Mouse (Mus musculus) heart, postnatal 0 days (tissue): ENCODE results near the gene Fcrl5. TPM values are rescaled to one million over a fixed set of nuclear protein-coding genes. Genes with fewer than 3 reads are reported as not detected.

ENCODE experiments used
- ATAC-seq: fragments of 200-750 bp; cut with Nextera tagmentation; 2 replicates; pipeline ENCODE4 v1.8.0; 2017; ENCODE audit warnings: low read depth, moderate number of reproducible peaks, moderate library complexity; ENCODE audit not compliant: insufficient read depth
- DNase-seq: peaks from one replicate; pipeline ENCODE4 v3.0.0-alpha.2; 2016; ENCODE audit warnings: low spot score
- H3K27ac ChIP-seq: fragments of 300-500 bp; sonication (generic); 2 replicates; pipeline ENCODE4 v1.5.1; 2014; ENCODE audit warnings: low read depth, mild to moderate bottlenecking
- H3K27me3 ChIP-seq: fragments of 300-500 bp; sonication (generic); 2 replicates; pipeline ENCODE4 v1.6.1; 2014; ENCODE audit warnings: low read length, mixed read lengths; ENCODE audit not compliant: control insufficient read depth, insufficient read depth
- H3K36me3 ChIP-seq: fragments of 300-500 bp; sonication (generic); replicated peaks from 2 replicates; pipeline ENCODE4 v1.6.1; 2014; ENCODE audit warnings: low read length, mixed read lengths; ENCODE audit not compliant: control insufficient read depth, insufficient read depth
- H3K4me1 ChIP-seq: fragments of 300-500 bp; sonication (generic); 2 replicates; pipeline ENCODE4 v1.6.1; 2014; ENCODE audit warnings: antibody characterized with exemption; ENCODE audit not compliant: control insufficient read depth, insufficient read depth
- H3K4me2 ChIP-seq: fragments of 300-500 bp; sonication (generic); 2 replicates; pipeline ENCODE4 v1.6.1; 2014; ENCODE audit warnings: low read depth, mild to moderate bottlenecking, low read length, moderate library complexity
- H3K4me3 ChIP-seq: fragments of 300-500 bp; sonication (generic); 2 replicates; pipeline ENCODE4 v1.5.1; 2014; ENCODE audit warnings: low read depth, low read length
- H3K9ac ChIP-seq: fragments of 300-500 bp; sonication (generic); replicated peaks from 2 replicates; pipeline ENCODE4 v1.6.1; 2014; ENCODE audit warnings: low read depth, low read length, mixed read lengths
- H3K9me3 ChIP-seq: fragments of 300-500 bp; sonication (generic); replicated peaks from 2 replicates; pipeline ENCODE4 v1.6.1; 2016; ENCODE audit warnings: low read length; ENCODE audit not compliant: control insufficient read depth
- CTCF ChIP-seq: IDR thresholded peaks from 2 replicates; pipeline ENCODE4 v1.5.1; 2016; ENCODE audit warnings: antibody characterized with exemption, control low read depth, low read depth
- EP300 ChIP-seq: IDR thresholded peaks from 2 replicates; pipeline ENCODE4 v1.6.1; 2016; ENCODE audit warnings: antibody characterized with exemption, low read depth
- WGBS: fragments of 180-500 bp; shearing (Covaris S2); extraction: QIAGEN DNeasy Blood & Tissue Kit; methylation state at CpG from one replicate; pipeline ENCODE4 v1.1.7; 2014; 5-methylcytosine and 5-hydroxymethylcytosine counted together
- polyA plus RNA-seq: library from polyadenylated mRNA; unstranded; fragments of >200 nt; fragmentation: Nextera tagmentation; extraction: Ambion mirVana; gene quantifications from 2 replicates; pipeline ENCODE4 v1.2.1, GENCODE M21; 2015
- total RNA-seq: library from RNA; depleted of rRNA; stranded (reverse); fragments of >200 nt; gene quantifications from 2 replicates; pipeline ENCODE4 v1.2.3, GENCODE M21; 2014; ENCODE audit warnings: low replicate concordance

Fcrl5 gene
- total and polyA plus RNA-seq, 2 experiments from 2014 or later, result not detected

DNA sequence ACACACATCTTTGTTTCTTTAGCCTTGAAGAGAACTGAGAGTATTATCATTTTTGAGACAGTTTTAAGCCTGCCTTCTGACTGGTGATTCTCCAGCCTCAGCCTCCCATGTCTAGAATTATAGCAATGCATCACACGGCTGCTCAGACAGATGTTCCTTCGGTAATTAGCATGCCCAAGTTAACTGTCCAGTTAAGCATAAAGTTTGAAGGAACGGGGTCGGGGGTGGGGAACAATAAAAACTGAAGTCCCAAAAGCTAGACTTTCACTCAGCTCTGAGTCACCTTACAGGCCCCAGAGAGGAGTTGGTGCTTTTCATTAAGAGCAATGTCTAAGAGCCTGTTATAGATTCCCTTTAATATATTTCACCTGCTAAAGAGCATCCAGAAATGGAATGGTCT, 51.8 kb downstream of the Fcrl5 start:
- ATAC-seq (no peak), DNase-seq (no peak)
- no peaks in the 10 kb centered on the region for H3K9me3 ChIP-seq
- TF ChIP-seq EP300 (no peak), CTCF (no peak)
- H3K4me1 ChIP-seq, result no peaks in the 10 kb centered on the region
- no peak overlapping the region for H3K4me3 ChIP-seq
- no peaks in the 10 kb centered on the region for H3K27me3 ChIP-seq
- H3K36me3 ChIP-seq, result no peaks in the 10 kb centered on the region
- H3K9ac ChIP-seq, result no peak overlapping the region
- H3K27ac ChIP-seq, result no peak overlapping the region
- WGBS, result 80% methylated on average over 4 of the region's 4 CpGs
- H3K4me2 ChIP-seq, result no peak overlapping the region

DNA sequence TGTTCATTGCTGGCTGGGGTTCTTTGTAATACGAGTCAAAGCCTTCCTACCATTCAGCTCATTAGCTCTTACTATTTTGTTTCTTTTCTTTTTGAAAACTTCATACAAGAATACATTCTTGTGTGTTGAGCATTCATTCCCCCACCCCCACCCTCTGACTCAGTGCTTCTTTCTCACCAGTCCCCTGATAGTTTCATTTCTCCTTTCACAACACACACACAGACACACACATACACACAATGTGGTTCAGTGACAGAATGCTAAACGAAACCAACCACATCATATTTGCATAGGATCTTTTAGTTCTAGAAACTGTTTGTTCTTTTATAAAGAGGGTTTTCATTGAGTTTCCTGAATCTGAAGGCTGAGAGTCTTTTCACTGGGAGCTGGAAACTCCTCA, 52.3 kb downstream of the Fcrl5 start:
- TF ChIP-seq EP300, result no peak
- TF ChIP-seq CTCF, result no peak
- Histone ChIP-seq H3K9me3 (no peaks in the 10 kb centered on the region), H3K4me3 (no peak overlapping the region), H3K27me3 (no peaks in the 10 kb centered on the region), H3K36me3 (no peaks in the 10 kb centered on the region), H3K4me2 (no peak overlapping the region), H3K4me1 (no peaks in the 10 kb centered on the region), H3K27ac (no peak overlapping the region), H3K9ac (no peak overlapping the region)
- DNase-seq (no peak), ATAC-seq (no peak)
- 56% methylated on average over 2 of the region's 2 CpGs for WGBS

DNA sequence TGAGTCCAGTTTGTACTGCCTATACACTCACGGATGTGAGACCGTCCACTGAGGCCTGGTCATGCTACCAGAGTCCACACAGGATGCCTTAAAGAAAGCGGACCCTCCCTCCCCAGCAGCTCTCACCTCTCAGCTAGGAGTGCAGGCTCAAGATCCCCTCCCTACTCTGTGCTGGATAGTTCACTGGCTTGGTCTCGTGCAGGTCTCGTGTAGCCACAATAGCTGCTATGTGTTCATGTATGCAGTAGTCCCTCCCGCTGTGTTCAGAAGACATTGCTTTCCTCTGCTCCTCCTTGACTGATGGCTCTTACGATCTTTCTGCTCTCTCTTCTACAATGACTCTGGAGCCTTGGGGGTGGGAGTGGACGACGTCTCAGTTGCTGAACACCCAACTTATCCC, 62.7 kb downstream of the Fcrl5 start:
- H3K27me3 ChIP-seq, result 0 out of 2 replicates have a peak, but pooled peaks cover 10% of the 10 kb centered on the region
- no peak for TF ChIP-seq CTCF
- TF ChIP-seq EP300, result no peak
- H3K36me3 ChIP-seq, result no peaks in the 10 kb centered on the region
- ATAC-seq (no peak), DNase-seq (no peak)
- no peak overlapping the region for H3K4me3 ChIP-seq
- H3K4me1 ChIP-seq, result no peaks in the 10 kb centered on the region
- H3K27ac ChIP-seq, result no peak overlapping the region
- H3K4me2 ChIP-seq, result no peak overlapping the region
- no peaks in the 10 kb centered on the region for H3K9me3 ChIP-seq
- H3K9ac ChIP-seq, result no peak overlapping the region
- WGBS, result 79% methylated on average over 9 of the region's 9 CpGs

DNA sequence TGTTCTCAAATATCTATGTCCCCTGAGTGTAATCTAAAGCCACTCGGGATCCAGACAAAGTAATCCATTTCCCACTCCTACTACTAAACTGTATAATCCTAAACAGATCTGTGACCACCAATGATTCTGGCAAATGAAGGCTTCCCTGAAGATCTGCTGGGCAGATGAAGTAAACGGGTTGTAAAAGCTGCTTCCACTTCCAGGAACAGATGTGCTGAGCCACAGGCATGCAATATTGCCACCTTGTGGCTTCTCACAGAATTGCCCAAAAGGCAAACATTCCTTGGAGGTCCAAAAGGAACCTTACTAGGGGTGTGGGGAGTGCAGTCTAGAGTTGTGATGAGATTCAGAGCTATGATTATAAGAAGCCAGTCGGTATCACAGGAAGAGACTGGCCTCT, 63.5 kb downstream of the Fcrl5 start:
- no peaks in the 10 kb centered on the region for H3K9me3 ChIP-seq
- 0 out of 2 replicates have a peak, but pooled peaks cover 10% of the 10 kb centered on the region for H3K27me3 ChIP-seq
- 11% methylated on average over 3 of the region's 3 CpGs for WGBS
- no peak overlapping the region for H3K4me3 ChIP-seq
- TF ChIP-seq EP300 (no peak), CTCF (peak; percentile 98)
- ATAC-seq (no peak), DNase-seq (peak; percentile 73)
- H3K4me1 ChIP-seq, result no peaks in the 10 kb centered on the region
- no peak overlapping the region for H3K9ac ChIP-seq
- no peak overlapping the region for H3K27ac ChIP-seq
- H3K36me3 ChIP-seq, result no peaks in the 10 kb centered on the region
- H3K4me2 ChIP-seq, result no peak overlapping the region

DNA sequence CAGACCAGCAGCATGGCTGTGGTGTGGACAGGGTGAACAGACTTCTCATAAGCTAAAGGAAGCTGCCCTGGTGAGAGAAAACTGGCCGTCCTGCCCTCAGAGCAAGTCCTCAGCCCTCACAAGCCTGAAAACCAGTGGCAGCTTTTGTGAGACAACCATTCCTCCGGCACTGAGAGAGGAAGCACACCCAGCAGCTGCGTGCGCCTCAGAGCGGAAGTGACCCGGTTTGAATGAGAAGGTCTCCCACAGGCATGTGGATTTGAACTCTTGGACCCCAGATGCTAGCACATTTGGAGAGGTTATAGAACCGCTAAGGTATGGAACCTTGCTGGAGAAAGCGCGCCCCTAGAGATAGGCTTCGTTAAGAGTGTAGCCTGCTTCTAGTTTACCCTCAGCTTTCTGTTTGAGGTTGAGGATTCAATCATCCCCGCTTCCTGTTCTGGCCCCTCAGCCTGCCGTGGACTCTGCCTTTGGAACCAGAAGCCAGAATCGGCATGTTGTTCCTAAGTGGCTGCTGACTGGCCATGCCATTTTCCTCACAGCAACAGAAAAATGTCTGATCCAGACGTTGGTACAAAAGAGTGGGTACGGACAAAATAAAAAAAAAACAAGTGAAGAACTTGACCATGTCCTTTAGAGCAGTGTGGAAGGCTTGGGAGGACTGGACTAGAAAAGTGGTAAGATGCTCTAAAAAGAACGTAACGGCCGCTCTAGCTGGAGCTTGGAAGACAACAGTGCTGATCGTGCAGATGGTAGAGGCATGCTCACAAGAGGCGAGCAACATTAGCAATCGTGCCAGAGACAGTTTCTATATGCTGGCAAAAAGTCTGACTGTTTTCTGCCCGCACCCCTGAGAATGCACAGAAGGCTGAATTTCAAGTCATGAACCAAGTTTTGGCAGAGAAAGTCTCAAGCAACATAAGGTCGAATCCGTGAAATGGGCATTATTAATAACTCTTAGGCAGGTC, 64.8 kb downstream of the Fcrl5 start:
- WGBS, result 69% methylated on average over 24 of the region's 24 CpGs
- H3K27ac ChIP-seq, result no peak overlapping the region

More for the DNA sequence above, 64.8 kb downstream of the Fcrl5 start:
- TF ChIP-seq CTCF (no peak), EP300 (no peak)
- Histone ChIP-seq H3K9ac (no peak overlapping the region), H3K4me3 (no peak overlapping the region), H3K36me3 (no peaks in the 10 kb centered on the region), H3K4me1 (no peaks in the 10 kb centered on the region), H3K4me2 (no peak overlapping the region), H3K9me3 (no peaks in the 10 kb centered on the region), H3K27me3 (0 out of 2 replicates have a peak, but pooled peaks cover 10% of the 10 kb centered on the region)
- no peak for DNase-seq
- no peak for ATAC-seq
